Mouse (Mus musculus) spleen, adult 12 weeks (tissue): ENCODE measurements around the gene Cadm4.
"Not testable (repeated sequence)": the region's sequence is repeated elsewhere in the genome, so short reads cannot be mapped to it uniquely, and the experiment has no call there.

Source experiments
- DNase-seq: peaks from one replicate; pipeline ENCODE4 v3.0.0; 2022; ENCODE audit warnings: low spot score

Cadm4 gene

GRCm38 (mm10) chr7:24467886-24468285 is 13.9 kb upstream of the Cadm4 start:
- no peak for DNase-seq

- DNase-seq, result no peak
These were observed 12.7 kb upstream of the Cadm4 start for GRCm38 (mm10) chr7:24469126-24469525.

GRCm38 (mm10) chr7:24470356-24470755 is 11.5 kb upstream of the Cadm4 start:
- no peak for DNase-seq

- no peak for DNase-seq
These were observed 9.4 kb upstream of the Cadm4 start for GRCm38 (mm10) chr7:24472442-24472841.

GRCm38 (mm10) chr7:24472937-24473336 is 8.9 kb upstream of the Cadm4 start:
- no peak for DNase-seq

GRCm38 (mm10) chr7:24473913-24474529 is 7.8 kb upstream of the Cadm4 start:
- peak; percentile 39 for DNase-seq

- no peak for DNase-seq
These were observed 6.9 kb upstream of the Cadm4 start for GRCm38 (mm10) chr7:24474811-24475506.

GRCm38 (mm10) chr7:24476338-24476737 is 5.5 kb upstream of the Cadm4 start:
- DNase-seq, result no peak

- DNase-seq, result no peak
These were observed 5.0 kb upstream of the Cadm4 start for GRCm38 (mm10) chr7:24476856-24477255.

- no peak for DNase-seq
These were observed 2.9 kb upstream of the Cadm4 start for GRCm38 (mm10) chr7:24478911-24479310.

- DNase-seq, result no peak
These were observed 2.1 kb upstream of the Cadm4 start for GRCm38 (mm10) chr7:24479685-24480084.

GRCm38 (mm10) chr7:24480121-24480941 is 1.5 kb upstream of the Cadm4 start:
- DNase-seq, result no peak

- no peak for DNase-seq
These were observed 793 bp upstream of the Cadm4 start for GRCm38 (mm10) chr7:24480986-24481473.

GRCm38 (mm10) chr7:24482208-24483020 is 591 bp downstream of the Cadm4 start:
- no peak for DNase-seq

GRCm38 (mm10) chr7:24483291-24483690 is 1.5 kb downstream of the Cadm4 start:
- DNase-seq, result not testable (repeated sequence)

- DNase-seq, result no peak
These were observed 3.7 kb downstream of the Cadm4 start for GRCm38 (mm10) chr7:24485481-24485880.

GRCm38 (mm10) chr7:24486654-24487130 is 4.9 kb downstream of the Cadm4 start:
- no peak for DNase-seq

- DNase-seq, result no peak
These were observed 5.6 kb downstream of the Cadm4 start for GRCm38 (mm10) chr7:24487403-24487802.

GRCm38 (mm10) chr7:24488303-24488702 is 6.5 kb downstream of the Cadm4 start:
- DNase-seq, result no peak

- no peak for DNase-seq
These were observed 18.2 kb downstream of the Cadm4 start for GRCm38 (mm10) chr7:24499856-24500577.

- peak; percentile 29 for DNase-seq
These were observed 19.1 kb downstream of the Cadm4 start for GRCm38 (mm10) chr7:24500929-24501328.
